Comparison of ENCODE assay signal across 26 mouse cellular contexts in the genomic region with DNA sequence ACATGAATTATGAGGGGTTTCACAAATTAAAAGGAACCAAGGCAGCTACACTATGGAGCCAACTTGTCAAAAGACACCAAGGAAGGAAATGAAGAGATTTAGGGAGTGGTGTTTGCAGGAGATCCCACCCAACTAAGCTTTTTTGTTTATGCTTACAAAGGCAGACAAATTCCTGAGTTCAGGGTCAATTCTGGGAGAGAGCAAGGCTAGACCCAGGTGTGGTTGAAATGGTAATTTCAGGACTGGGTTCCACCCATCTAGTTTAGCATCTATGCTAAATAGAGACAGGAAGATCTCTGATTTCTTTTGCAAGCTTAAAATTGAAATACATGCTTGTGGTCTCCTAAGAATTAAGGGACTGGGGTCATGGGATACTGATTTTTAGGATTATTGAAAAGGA.
"Had no signal": no experiment of that assay in that cellular context is flagged by ENCODE, and none has a peak within 500 bp of the region (broad histone marks: within the 10 kb centered on the region; RNA-seq: fewer than 3 reads in every experiment).

No protein-coding gene starts in this region.

- H3K4me3 ChIP-seq: heart, embryonic 10.5 days; heart, embryonic 12.5 days; hindbrain, embryonic 10.5 days; hindbrain, embryonic 12.5 days; intestine, embryonic 15.5 days; kidney, embryonic 15.5 days; limb, embryonic 13.5 days; limb, embryonic 15.5 days; liver, embryonic 12.5 days had no signal

- H3K27me3 ChIP-seq: heart, embryonic 12.5 days; hindbrain, embryonic 12.5 days; intestine, embryonic 15.5 days; kidney, embryonic 15.5 days; limb, embryonic 13.5 days; limb, embryonic 15.5 days; liver, embryonic 12.5 days had no signal

- DNase-seq: gastrocnemius, postnatal 10 days; gastrocnemius, postnatal 25 days; heart, adult 18-20 months; heart, postnatal 10 days; kidney, adult 18-20 months; kidney, adult 9 months; kidney, postnatal 14 days; kidney, postnatal 36 days; layer of hippocampus, adult 9-11 months; layer of hippocampus, postnatal 36 days; left cerebral cortex, postnatal 4 days had no signal

- ATAC-seq: hindbrain, embryonic 16.5 days; inflammation-experienced regulatory T-cells, adult 6 months; intestine, embryonic 15.5 days; intestine, postnatal 0 days; liver, embryonic 12.5 days had no signal

- H3K4me1 ChIP-seq: heart, embryonic 10.5 days; heart, embryonic 12.5 days; hindbrain, embryonic 10.5 days; hindbrain, embryonic 12.5 days; intestine, embryonic 15.5 days; kidney, embryonic 15.5 days; limb, embryonic 13.5 days; limb, embryonic 15.5 days; liver, embryonic 12.5 days had no signal

- H3K36me3 ChIP-seq: heart, embryonic 10.5 days; heart, embryonic 12.5 days; hindbrain, embryonic 10.5 days; hindbrain, embryonic 12.5 days; intestine, embryonic 15.5 days; kidney, embryonic 15.5 days; limb, embryonic 13.5 days; limb, embryonic 15.5 days; liver, embryonic 12.5 days had no signal

- H3K9me3 ChIP-seq: heart, embryonic 10.5 days; heart, embryonic 12.5 days; hindbrain, embryonic 10.5 days; hindbrain, embryonic 12.5 days; intestine, embryonic 15.5 days; kidney, embryonic 15.5 days; limb, embryonic 13.5 days; limb, embryonic 15.5 days; liver, embryonic 12.5 days had no signal

- H3K27ac ChIP-seq: heart, embryonic 10.5 days; hindbrain, embryonic 10.5 days; hindbrain, embryonic 12.5 days; hindbrain, embryonic 14.5 days; intestine, embryonic 15.5 days; kidney, embryonic 15.5 days; kidney, postnatal 0 days; limb, embryonic 13.5 days; limb, embryonic 15.5 days; liver, embryonic 12.5 days; liver, embryonic 14.5 days had no signal

- H3K4me2 ChIP-seq: heart, embryonic 12.5 days; hindbrain, embryonic 12.5 days; hindbrain, embryonic 14.5 days; intestine, embryonic 15.5 days; kidney, embryonic 15.5 days; limb, embryonic 13.5 days; limb, embryonic 15.5 days; liver, embryonic 12.5 days had no signal

- H3K9ac ChIP-seq: heart, embryonic 12.5 days; hindbrain, embryonic 12.5 days; hindbrain, embryonic 14.5 days; intestine, embryonic 15.5 days; kidney, embryonic 15.5 days; limb, embryonic 13.5 days; limb, embryonic 15.5 days; liver, embryonic 12.5 days; liver, embryonic 14.5 days had no signal
